Mouse (Mus musculus): ENCODE measurements at regions not wholly inside any gene's neighbourhood (a gene's known extent, or its start where the extent isn't known, plus 50 kb on each side); places are given as distances from the start of the nearest gene placed in this dataset.
A peak's percentile ranks its signal among the peaks of the same experiment; 100 is the strongest.

- no peak for DNase-seq (ENCODE audit: low spot score in 2 of 2)
Measured at GRCm38 (mm10) chr1:184462481-184463124, 269.8 kb downstream of the Hlx start.

GRCm38 (mm10) chr1:184461411-184461810 is 271.0 kb downstream of the Hlx start:
- DNase-seq (ENCODE audit: low spot score in 2 of 2): no peak

- no peak for DNase-seq (ENCODE audit: low spot score in 2 of 2)
Measured at GRCm38 (mm10) chr1:184456727-184457126, 275.7 kb downstream of the Hlx start.

- no peak for DNase-seq (ENCODE audit: low spot score in 2 of 2)
Measured at GRCm38 (mm10) chr1:184454381-184454780, 278.0 kb downstream of the Hlx start.

- DNase-seq (ENCODE audit: low spot score in 2 of 2): peak in 1 of 2 experiments; percentile 8
Measured at GRCm38 (mm10) chr1:184453673-184454072, 278.7 kb downstream of the Hlx start.

GRCm38 (mm10) chr1:184453061-184453460 is 279.4 kb downstream of the Hlx start:
- DNase-seq (ENCODE audit: low spot score in 2 of 2): no peak

GRCm38 (mm10) chr1:184451686-184452085 is 280.7 kb downstream of the Hlx start:
- DNase-seq (ENCODE audit: low spot score in 2 of 2): no peak

GRCm38 (mm10) chr1:184449007-184449406 is 283.4 kb downstream of the Hlx start:
- no peak for DNase-seq (ENCODE audit: low spot score in 2 of 2)

- peak; percentile 70 to 73 for DNase-seq (ENCODE audit: low spot score in 2 of 2)
Measured at GRCm38 (mm10) chr1:184447911-184448310, 284.5 kb downstream of the Hlx start.

- DNase-seq (ENCODE audit: low spot score in 2 of 2): peak in 1 of 2 experiments; percentile 12
Measured at GRCm38 (mm10) chr1:184447161-184447667, 285.2 kb downstream of the Hlx start.

- peak in 1 of 2 experiments; percentile 9 for DNase-seq (ENCODE audit: low spot score in 2 of 2)
Measured at GRCm38 (mm10) chr1:184444189-184444588, 288.2 kb downstream of the Hlx start.

- DNase-seq (ENCODE audit: low spot score in 2 of 2): no peak
Measured at GRCm38 (mm10) chr1:184442701-184443100, 289.7 kb downstream of the Hlx start.

- DNase-seq (ENCODE audit: low spot score in 2 of 2): no peak
Measured at GRCm38 (mm10) chr1:184441005-184441557, 291.3 kb downstream of the Hlx start.

- no peak for DNase-seq (ENCODE audit: low spot score in 2 of 2)
Measured at GRCm38 (mm10) chr1:184439506-184439905, 292.9 kb downstream of the Hlx start.

GRCm38 (mm10) chr1:184436387-184436786 is 296.0 kb downstream of the Hlx start:
- no peak for DNase-seq (ENCODE audit: low spot score in 2 of 2)

- no peak for DNase-seq (ENCODE audit: low spot score in 2 of 2)
Measured at GRCm38 (mm10) chr1:184428612-184429011, 303.8 kb downstream of the Hlx start.

- no peak for DNase-seq (ENCODE audit: low spot score in 2 of 2)
Measured at GRCm38 (mm10) chr1:184428035-184428434, 304.4 kb downstream of the Hlx start.

GRCm38 (mm10) chr1:184425694-184426093 is 306.7 kb downstream of the Hlx start:
- DNase-seq (ENCODE audit: low spot score in 2 of 2): no peak

- no peak for DNase-seq (ENCODE audit: low spot score in 2 of 2)
Measured at GRCm38 (mm10) chr1:184424035-184424434, 308.4 kb downstream of the Hlx start.

- no peak for DNase-seq (ENCODE audit: low spot score in 2 of 2)
Measured at GRCm38 (mm10) chr1:184412596-184412995, 319.8 kb downstream of the Hlx start.

GRCm38 (mm10) chr1:184411066-184411465 is 321.4 kb downstream of the Hlx start:
- no peak for DNase-seq (ENCODE audit: low spot score in 2 of 2)

GRCm38 (mm10) chr1:184409986-184410385 is 322.4 kb downstream of the Hlx start:
- DNase-seq (ENCODE audit: low spot score in 2 of 2): no peak

- no peak for DNase-seq (ENCODE audit: low spot score in 2 of 2)
Measured at GRCm38 (mm10) chr1:184402985-184403384, 329.4 kb downstream of the Hlx start.

Data from frontal cortex, postnatal 36 days (tissue).